In genomic region chr11:77491123-77491501, GRCm38 (mm10) we compare ENCODE assay signal across 8 mouse cellular contexts. TPM values are rescaled to one million over a fixed set of nuclear protein-coding genes. Genes with fewer than 3 reads are reported as not detected.
DNase-seq lines count a peak whose midpoint lies in the region; ATAC-seq lines count a peak whose summit lies in the region.

No protein-coding gene starts in this region.

- peak overlapping the region; percentile 89 for H3K27ac ChIP-seq in heart, embryonic 12.5 days (ENCODE audit: poor library complexity, severe bottlenecking)
- peak overlapping the region; percentile 87 for H3K27ac ChIP-seq in kidney, embryonic 16.5 days (ENCODE audit: low read length)
- 0 out of 2 replicates have a peak overlapping the region, but pooled peaks have one; percentile 81 for H3K27ac ChIP-seq in liver, embryonic 13.5 days
- peak overlapping the region; percentile 94 for H3K27ac ChIP-seq in stomach, embryonic 15.5 days

- WGBS in heart, embryonic 12.5 days = under 1% methylated on average over 13 of the region's 13 CpGs
- WGBS in kidney, embryonic 16.5 days = under 1% methylated on average over 13 of the region's 13 CpGs
- WGBS in liver, embryonic 13.5 days (ENCODE audit: insufficient replicate concordance) = under 1% methylated on average over 13 of the region's 13 CpGs
- WGBS in stomach, embryonic 15.5 days = under 1% methylated on average over 13 of the region's 13 CpGs

- H3K4me3 ChIP-seq in erythroblast, embryonic 14.5 days (replicated peaks) = peak overlapping the region; percentile 65
- peak overlapping the region; percentile 97 for H3K4me3 ChIP-seq in heart, embryonic 12.5 days
- peak overlapping the region; percentile 92 for H3K4me3 ChIP-seq in kidney, embryonic 16.5 days (ENCODE audit: low read length)
- H3K4me3 ChIP-seq in liver, embryonic 13.5 days (replicated peaks) = peak overlapping the region; percentile 87
- peak overlapping the region; percentile 91 for H3K4me3 ChIP-seq in stomach, embryonic 15.5 days (replicated peaks)

- peaks cover 64% of the 10 kb centered on the region for H3K4me1 ChIP-seq in erythroblast, embryonic 14.5 days (ENCODE audit: control insufficient read depth)
- peaks cover 68% of the 10 kb centered on the region for H3K4me1 ChIP-seq in heart, embryonic 12.5 days (replicated peaks)
- H3K4me1 ChIP-seq in kidney, embryonic 16.5 days (ENCODE audit: insufficient read depth, low read length) = peaks cover 65% of the 10 kb centered on the region
- H3K4me1 ChIP-seq in liver, embryonic 13.5 days (replicated peaks) = peaks cover 76% of the 10 kb centered on the region
- peaks cover 59% of the 10 kb centered on the region for H3K4me1 ChIP-seq in stomach, embryonic 15.5 days

- H3K36me3 ChIP-seq in erythroblast, embryonic 14.5 days (ENCODE audit: control insufficient read depth) = no peaks in the 10 kb centered on the region
- H3K36me3 ChIP-seq in heart, embryonic 12.5 days = no peaks in the 10 kb centered on the region
- H3K36me3 ChIP-seq in kidney, embryonic 16.5 days (ENCODE audit: insufficient read depth, low read length) = no peaks in the 10 kb centered on the region
- no peaks in the 10 kb centered on the region for H3K36me3 ChIP-seq in liver, embryonic 13.5 days
- no peaks in the 10 kb centered on the region for H3K36me3 ChIP-seq in stomach, embryonic 15.5 days

- peak overlapping the region; percentile 32 for H3K9ac ChIP-seq in heart, embryonic 12.5 days
- H3K9ac ChIP-seq in kidney, embryonic 16.5 days (replicated peaks; ENCODE audit: low read length) = peak overlapping the region; percentile 96
- peak overlapping the region; percentile 88 for H3K9ac ChIP-seq in liver, embryonic 13.5 days
- H3K9ac ChIP-seq in stomach, embryonic 15.5 days = no peak overlapping the region

- peak; percentile 89 to 91 for DNase-seq in B cell, adult 2 months
- peak; percentile 78 to 80 for DNase-seq in adrenal gland, postnatal 4 days (ENCODE audit: low spot score in 2 of 2)
- DNase-seq in liver, embryonic 13.5 days = peak; percentile 78
- peak; percentile 98 for DNase-seq in neural tube, embryonic 10.5 days (ENCODE audit: extremely low spot score, low spot score)

- peaks cover 50% of the 10 kb centered on the region for H3K27me3 ChIP-seq in erythroblast, embryonic 14.5 days (ENCODE audit: control insufficient read depth)
- 0 out of 2 replicates have a peak, but pooled peaks cover 5% of the 10 kb centered on the region for H3K27me3 ChIP-seq in heart, embryonic 12.5 days (replicated peaks)
- no peaks in the 10 kb centered on the region for H3K27me3 ChIP-seq in kidney, embryonic 16.5 days (ENCODE audit: insufficient read depth, low read length)
- peaks cover 34% of the 10 kb centered on the region for H3K27me3 ChIP-seq in liver, embryonic 13.5 days
- no peaks in the 10 kb centered on the region for H3K27me3 ChIP-seq in stomach, embryonic 15.5 days (replicated peaks)

- H3K4me2 ChIP-seq in heart, embryonic 12.5 days = peak overlapping the region; percentile 95
- H3K4me2 ChIP-seq in kidney, embryonic 16.5 days (replicated peaks; ENCODE audit: low read depth, low read length) = peak overlapping the region; percentile 91
- H3K4me2 ChIP-seq in liver, embryonic 13.5 days = peak overlapping the region; percentile 98
- H3K4me2 ChIP-seq in stomach, embryonic 15.5 days = peak overlapping the region; percentile 96

- peak; percentile 66 for ATAC-seq in heart, embryonic 12.5 days (ENCODE audit: insufficient number of reproducible peaks, low FRiP score)
- peak; percentile 63 for ATAC-seq in kidney, embryonic 16.5 days (ENCODE audit: low FRiP score, low TSS enrichment)
- peak; percentile 57 for ATAC-seq in liver, embryonic 13.5 days (ENCODE audit: low read depth)
- peak; percentile 67 for ATAC-seq in stomach, embryonic 15.5 days (ENCODE audit: insufficient read depth, low FRiP score, low read depth)

- H3K9me3 ChIP-seq in erythroblast, embryonic 14.5 days (ENCODE audit: control insufficient read depth, low read length) = peaks cover 2% of the 10 kb centered on the region; the same call in 1 of the 2 replicates
- H3K9me3 ChIP-seq in heart, embryonic 12.5 days (replicated peaks) = no peaks in the 10 kb centered on the region
- no peaks in the 10 kb centered on the region for H3K9me3 ChIP-seq in kidney, embryonic 16.5 days (ENCODE audit: low read length)
- H3K9me3 ChIP-seq in liver, embryonic 13.5 days (replicated peaks) = no peaks in the 10 kb centered on the region
- no peaks in the 10 kb centered on the region for H3K9me3 ChIP-seq in stomach, embryonic 15.5 days

RNA-seq across cellular contexts. Expression of gene Ankrd13b, which starts 1.6 kb away (rescaled TPM):
- total RNA-seq in adrenal gland, postnatal 4 days (2021) = 10 to 100 TPM; 16.3 to 21.8 TPM
- 0.09 and 0.19 TPM in 2 replicates for polyA plus RNA-seq in erythroblast, embryonic 14.5 days (2012)
- polyA plus RNA-seq in heart, embryonic 12.5 days (2016; fragmentation: Nextera tagmentation; extraction: Ambion mirVana) = 3.7 and 4.8 TPM in 2 replicates
- polyA plus RNA-seq in kidney, embryonic 16.5 days (2015; fragmentation: Nextera tagmentation; extraction: Ambion mirVana) = 3.5 and 4.0 TPM in 2 replicates
- 0.81 and 1.0 TPM in 2 replicates for polyA plus RNA-seq in liver, embryonic 13.5 days (2015; fragmentation: Nextera tagmentation; extraction: Ambion mirVana)
- polyA plus RNA-seq in stomach, embryonic 15.5 days (2015; fragmentation: Nextera tagmentation; extraction: Ambion mirVana) = 5.9 and 6.2 TPM in 2 replicates

RNA-seq across cellular contexts. Expression of gene Git1, which starts 2.2 kb away (rescaled TPM):
- 10 to 100 TPM; 79.8 to 87.9 TPM for total RNA-seq in adrenal gland, postnatal 4 days (2021)
- 4.5 and 4.9 TPM in 2 replicates for polyA plus RNA-seq in erythroblast, embryonic 14.5 days (2012)
- polyA plus RNA-seq in heart, embryonic 12.5 days (2016; fragmentation: Nextera tagmentation; extraction: Ambion mirVana) = 9.3 and 10.2 TPM in 2 replicates
- polyA plus RNA-seq in kidney, embryonic 16.5 days (2015; fragmentation: Nextera tagmentation; extraction: Ambion mirVana) = 9.7 and 13.0 TPM in 2 replicates
- 1.8 and 1.9 TPM in 2 replicates for polyA plus RNA-seq in liver, embryonic 13.5 days (2015; fragmentation: Nextera tagmentation; extraction: Ambion mirVana)
- 9.7 and 10.9 TPM in 2 replicates for polyA plus RNA-seq in stomach, embryonic 15.5 days (2015; fragmentation: Nextera tagmentation; extraction: Ambion mirVana)

RNA-seq across cellular contexts. Expression of gene Abhd15, which starts 23.8 kb away (rescaled TPM):
- 10 to 100 TPM; 12.4 to 17.0 TPM for total RNA-seq in adrenal gland, postnatal 4 days (2021)
- 0.01 TPM in 2 replicates for polyA plus RNA-seq in erythroblast, embryonic 14.5 days (2012)
- 0.72 and 1.4 TPM in 2 replicates for polyA plus RNA-seq in heart, embryonic 12.5 days (2016; fragmentation: Nextera tagmentation; extraction: Ambion mirVana)
- 2.0 and 2.2 TPM in 2 replicates for polyA plus RNA-seq in kidney, embryonic 16.5 days (2015; fragmentation: Nextera tagmentation; extraction: Ambion mirVana)
- 3.4 and 3.8 TPM in 2 replicates for polyA plus RNA-seq in liver, embryonic 13.5 days (2015; fragmentation: Nextera tagmentation; extraction: Ambion mirVana)
- polyA plus RNA-seq in stomach, embryonic 15.5 days (2015; fragmentation: Nextera tagmentation; extraction: Ambion mirVana) = 4.0 and 5.2 TPM in 2 replicates

RNA-seq across cellular contexts. Expression of gene Trp53i13, which starts 24.7 kb away (rescaled TPM):
- total RNA-seq in adrenal gland, postnatal 4 days (2021) = 10 to 100 TPM; 17.5 to 19.1 TPM
- 1.3 and 2.4 TPM in 2 replicates for polyA plus RNA-seq in erythroblast, embryonic 14.5 days (2012)
- polyA plus RNA-seq in heart, embryonic 12.5 days (2016; fragmentation: Nextera tagmentation; extraction: Ambion mirVana) = 29.4 and 30.2 TPM in 2 replicates
- polyA plus RNA-seq in kidney, embryonic 16.5 days (2015; fragmentation: Nextera tagmentation; extraction: Ambion mirVana) = 34.1 and 36.1 TPM in 2 replicates
- polyA plus RNA-seq in liver, embryonic 13.5 days (2015; fragmentation: Nextera tagmentation; extraction: Ambion mirVana) = 5.1 and 5.5 TPM in 2 replicates
- 33.7 and 35.8 TPM in 2 replicates for polyA plus RNA-seq in stomach, embryonic 15.5 days (2015; fragmentation: Nextera tagmentation; extraction: Ambion mirVana)

RNA-seq across cellular contexts. Expression of gene Gm10392, which starts 27.9 kb away (rescaled TPM):
- not detected for total RNA-seq in adrenal gland, postnatal 4 days (2021)
- not detected in 2 replicates for polyA plus RNA-seq in erythroblast, embryonic 14.5 days (2012)
- not detected in 2 replicates for polyA plus RNA-seq in heart, embryonic 12.5 days (2016; fragmentation: Nextera tagmentation; extraction: Ambion mirVana)
- polyA plus RNA-seq in kidney, embryonic 16.5 days (2015; fragmentation: Nextera tagmentation; extraction: Ambion mirVana) = not detected in 2 replicates
- polyA plus RNA-seq in liver, embryonic 13.5 days (2015; fragmentation: Nextera tagmentation; extraction: Ambion mirVana) = 0.10 TPM in 1 of 2 replicates, not detected in the other
- 0.13 and 0.15 TPM in 2 replicates for polyA plus RNA-seq in stomach, embryonic 15.5 days (2015; fragmentation: Nextera tagmentation; extraction: Ambion mirVana)

Comparison
In these comparisons a context has a peak if more than half of its experiments do, and no peak if none do; other contexts are left out.
1. Peak in every context shown above with its lines: DNase-seq, ATAC-seq, H3K4me3 ChIP-seq and H3K27ac ChIP-seq.